Mouse (Mus musculus) right cerebral cortex, postnatal 10 days (tissue): ENCODE results near the gene Tbc1d16.

Experiments used
- DNase-seq, 2 experiments: peaks; one replicate each; pipeline ENCODE4 v3.0.0; 2021; ENCODE audit warnings: low spot score in 2 of 2

The Tbc1d16 gene

GRCm38 (mm10) chr11:119176389-119177179 lies 51.7 kb downstream of the Tbc1d16 start:
- DNase-seq: no peak

- DNase-seq: no peak
Measured at GRCm38 (mm10) chr11:119171588-119171987, 56.7 kb downstream of the Tbc1d16 start.

- no peak for DNase-seq
Measured at GRCm38 (mm10) chr11:119168851-119169250, 59.4 kb downstream of the Tbc1d16 start.

GRCm38 (mm10) chr11:119165995-119166394 lies 62.3 kb downstream of the Tbc1d16 start:
- DNase-seq: no peak

GRCm38 (mm10) chr11:119164375-119164774 lies 63.9 kb downstream of the Tbc1d16 start:
- DNase-seq: no peak

GRCm38 (mm10) chr11:119163734-119163992 lies 64.6 kb downstream of the Tbc1d16 start:
- no peak for DNase-seq

- no peak for DNase-seq
Measured at GRCm38 (mm10) chr11:119162959-119163733, 65.2 kb downstream of the Tbc1d16 start.

- no peak for DNase-seq
Measured at GRCm38 (mm10) chr11:119161665-119162064, 66.6 kb downstream of the Tbc1d16 start.

- DNase-seq: no peak
Measured at GRCm38 (mm10) chr11:119160050-119160449, 68.2 kb downstream of the Tbc1d16 start.

GRCm38 (mm10) chr11:119159496-119159895 lies 68.8 kb downstream of the Tbc1d16 start:
- no peak for DNase-seq

- no peak for DNase-seq
Measured at GRCm38 (mm10) chr11:119157377-119158189, 70.7 kb downstream of the Tbc1d16 start.

GRCm38 (mm10) chr11:119156481-119157254 lies 71.6 kb downstream of the Tbc1d16 start:
- no peak for DNase-seq

GRCm38 (mm10) chr11:119155638-119156480 lies 72.4 kb downstream of the Tbc1d16 start:
- no peak for DNase-seq

- DNase-seq: no peak
Measured at GRCm38 (mm10) chr11:119152321-119152831, 75.9 kb downstream of the Tbc1d16 start.

GRCm38 (mm10) chr11:119151073-119151607 lies 77.2 kb downstream of the Tbc1d16 start:
- no peak for DNase-seq

GRCm38 (mm10) chr11:119150442-119150841 lies 77.9 kb downstream of the Tbc1d16 start:
- no peak for DNase-seq

GRCm38 (mm10) chr11:119148829-119149228 lies 79.5 kb downstream of the Tbc1d16 start:
- DNase-seq: no peak

- no peak for DNase-seq
Measured at GRCm38 (mm10) chr11:119147153-119147552, 81.1 kb downstream of the Tbc1d16 start.

GRCm38 (mm10) chr11:119146140-119146539 lies 82.2 kb downstream of the Tbc1d16 start:
- DNase-seq: no peak

- DNase-seq: no peak
Measured at GRCm38 (mm10) chr11:119144801-119145475, 83.4 kb downstream of the Tbc1d16 start.
